Mouse (Mus musculus) cerebellum, adult 11-12 months (tissue): ENCODE data around the gene Olfr1322.

Source experiments
- DNase-seq: peaks from one replicate; pipeline ENCODE4 v3.0.0; 2022

The Olfr1322 gene

DNA sequence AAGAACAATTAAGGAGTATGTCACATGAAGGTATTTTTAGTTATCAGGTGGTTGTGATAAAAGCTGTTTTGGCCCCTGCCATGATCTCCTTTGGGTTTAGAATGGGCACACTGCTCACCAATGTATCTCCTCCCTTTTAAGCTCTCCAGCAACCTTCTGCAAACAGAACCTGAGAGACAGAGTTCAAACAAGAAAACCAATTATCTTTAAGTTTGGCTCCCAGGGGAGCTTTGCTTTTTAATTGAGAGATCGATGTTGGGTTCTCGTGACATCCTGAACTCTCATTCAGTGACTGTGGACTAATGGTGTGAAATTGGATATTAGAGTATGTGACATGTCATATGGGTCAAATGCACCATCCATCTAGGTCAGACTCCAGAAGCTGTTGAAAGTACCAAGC lies at the start of gene Olfr1322:
Gene Olfr1322, minus strand, starts transcription at position 101 of the 400 bp plus-strand sequence.
- DNase-seq = no peak

DNA sequence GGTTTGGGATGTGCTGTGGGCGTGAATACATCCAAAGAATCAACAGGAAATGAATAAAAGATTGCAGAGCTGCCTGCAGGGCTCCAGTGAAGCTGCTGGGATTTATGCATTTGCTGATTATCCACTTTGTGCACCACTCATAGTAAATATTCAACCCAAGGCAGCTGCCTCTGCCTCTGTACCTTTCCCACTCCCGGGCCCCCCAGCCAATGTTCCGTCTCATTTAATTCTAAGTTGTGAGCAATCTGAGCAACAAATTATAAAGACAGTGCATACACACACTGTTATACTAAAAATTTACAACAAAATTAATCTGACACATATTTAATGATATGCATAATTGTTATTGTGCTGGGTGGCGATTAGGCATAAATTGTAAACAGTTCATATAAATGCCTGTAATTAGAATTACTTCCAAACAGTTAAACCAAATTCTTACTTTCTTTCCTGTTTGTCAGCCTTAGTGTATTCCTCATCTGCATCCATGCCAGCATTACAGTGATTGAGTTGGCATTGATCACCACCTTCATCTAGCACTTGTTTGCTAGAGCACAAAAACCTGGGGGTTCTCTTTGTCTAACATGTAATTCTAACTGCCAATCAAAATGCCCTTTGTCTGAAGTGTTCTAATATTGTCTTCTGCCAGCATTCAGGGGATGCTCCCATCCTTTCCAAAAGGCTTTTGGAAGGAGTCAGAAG lies 13.5 kb downstream of the Olfr1322 start:
- no peak for DNase-seq
